Mouse (Mus musculus) megakaryocyte, embryonic 14.5 days (primary cell): Measurements from ENCODE around the gene 4933430I17Rik.

Experiments used
- FLI1 ChIP-seq: IDR thresholded peaks from 2 replicates; pipeline ENCODE4 v1.6.1; 2012; ENCODE audit warnings: low read length, inconsistent platforms, mixed read lengths
- GATA1 ChIP-seq: IDR thresholded peaks from 3 replicates; pipeline ENCODE4 v1.6.1; 2012; ENCODE audit warnings: mixed read lengths, low read length, inconsistent platforms, borderline replicate concordance

- TF ChIP-seq GATA1 (no peak), FLI1 (no peak)
These were observed 24.4 kb upstream of the 4933430I17Rik start for GRCm38 (mm10) chr4:62500799-62501198.
